Mouse (Mus musculus) kidney, embryonic 16.5 days (tissue): Measurements from ENCODE around the gene Ccdc189. TPM values are rescaled to one million over a fixed set of nuclear protein-coding genes. Genes with fewer than 3 reads are reported as not detected.
A peak's percentile ranks its signal among the peaks of the same experiment; 100 is the strongest.
"Not testable (repeated sequence)": the region's sequence is repeated elsewhere in the genome, so short reads cannot be mapped to it uniquely, and the experiment has no call there.

Experiments
- ATAC-seq: fragments of 200-750 bp; cut with Nextera tagmentation; 2 replicates; pipeline ENCODE4 v1.8.0; 2017; ENCODE audit warnings: moderate TSS enrichment; ENCODE audit not compliant: low FRiP score, low TSS enrichment
- H3K27ac ChIP-seq: fragments of 300-500 bp; sonication (generic); 2 replicates; pipeline ENCODE4 v1.5.1; 2014; ENCODE audit warnings: low read length
- H3K27me3 ChIP-seq: fragments of 300-500 bp; sonication (generic); 2 replicates; pipeline ENCODE4 v1.6.1; 2014; ENCODE audit warnings: low read length, control low read depth, mixed read lengths; ENCODE audit not compliant: insufficient read depth
- H3K36me3 ChIP-seq: fragments of 300-500 bp; sonication (generic); 2 replicates; pipeline ENCODE4 v1.6.1; 2014; ENCODE audit warnings: low read length, control low read depth, mixed read lengths; ENCODE audit not compliant: insufficient read depth
- H3K4me1 ChIP-seq: fragments of 300-500 bp; sonication (generic); 2 replicates; pipeline ENCODE4 v1.6.1; 2014; ENCODE audit warnings: low read length, control low read depth, mixed read lengths; ENCODE audit not compliant: insufficient read depth
- H3K4me2 ChIP-seq: fragments of 300-500 bp; sonication (generic); replicated peaks from 2 replicates; pipeline ENCODE4 v1.6.1; 2014; ENCODE audit warnings: low read depth, low read length
- H3K4me3 ChIP-seq: fragments of 300-500 bp; sonication (generic); 2 replicates; pipeline ENCODE4 v1.5.1; 2014; ENCODE audit warnings: mild to moderate bottlenecking, low read length
- H3K9ac ChIP-seq: fragments of 300-500 bp; sonication (generic); replicated peaks from 2 replicates; pipeline ENCODE4 v1.6.1; 2014; ENCODE audit warnings: low read length
- H3K9me3 ChIP-seq: fragments of 300-500 bp; sonication (generic); 2 replicates; pipeline ENCODE4 v1.6.1; 2016; ENCODE audit warnings: low read length, control low read depth
- WGBS: fragments of 180-500 bp; shearing (Covaris S2); extraction: QIAGEN DNeasy Blood & Tissue Kit; methylation state at CpG from one replicate; pipeline ENCODE4 v1.1.7; 2014; 5-methylcytosine and 5-hydroxymethylcytosine counted together
- polyA plus RNA-seq: library from polyadenylated mRNA; unstranded; fragments of >200 nt; fragmentation: Nextera tagmentation; extraction: Ambion mirVana; gene quantifications from 2 replicates; pipeline ENCODE4 v1.2.1, GENCODE M21; 2015

Ccdc189 gene
- 16.7 and 17.6 TPM in 2 replicates for polyA plus RNA-seq

- peak within 1 kb of the TSS; percentile 83 for H3K27ac ChIP-seq
- peak within 1 kb of the TSS; percentile 80 for H3K9ac ChIP-seq
- H3K27me3 ChIP-seq, result no peaks in the 10 kb centered on the region
- H3K36me3 ChIP-seq, result peaks cover 42% of the 10 kb centered on the region
- H3K4me1 ChIP-seq, result peaks cover 17% of the 10 kb centered on the region
- 0% methylated on average over 50 of the region's 50 CpGs for WGBS
- peak within 1 kb of the TSS; percentile 77 for H3K4me2 ChIP-seq
- H3K9me3 ChIP-seq, result no peaks in the 10 kb centered on the region
- ATAC-seq, result peak; percentile 97
- H3K4me3 ChIP-seq, result peak within 1 kb of the TSS; percentile 82
Observed at GRCm38 (mm10) chr7:127588011-127588871, at the start of gene Ccdc189, which contains the start of gene Rnf40. Gene Ccdc189, minus strand, starts transcription at chr7:127588595. Gene Rnf40, plus strand, starts transcription at chr7:127588767.

- no peaks in the 10 kb centered on the region for H3K9me3 ChIP-seq
- H3K4me1 ChIP-seq, result peaks cover 4% of the 10 kb centered on the region
- H3K27ac ChIP-seq, result no peak overlapping the region
- WGBS, result under 1% methylated on average over 27 of the region's 27 CpGs
- no peaks in the 10 kb centered on the region for H3K27me3 ChIP-seq
- peak overlapping the region; percentile 61 for H3K9ac ChIP-seq
- peak; percentile 89 for ATAC-seq
- no peaks in the 10 kb centered on the region for H3K36me3 ChIP-seq
- H3K4me3 ChIP-seq, result peak overlapping the region; percentile 51
- peak overlapping the region; percentile 59 for H3K4me2 ChIP-seq
Observed at GRCm38 (mm10) chr7:127636963-127637362, 48.6 kb upstream of the Ccdc189 start.

GRCm38 (mm10) chr7:127631416-127631815 lies 43.0 kb upstream of the Ccdc189 start:
- Histone ChIP-seq H3K27me3 (no peaks in the 10 kb centered on the region), H3K27ac (no peak overlapping the region), H3K9ac (no peak overlapping the region), H3K4me3 (no peak overlapping the region), H3K4me2 (no peak overlapping the region), H3K4me1 (no peaks in the 10 kb centered on the region), H3K36me3 (no peaks in the 10 kb centered on the region), H3K9me3 (no peaks in the 10 kb centered on the region)
- no peak for ATAC-seq
- WGBS, result 88% methylated on average over 4 of the region's 4 CpGs

- Histone ChIP-seq H3K9me3 (no peaks in the 10 kb centered on the region), H3K9ac (no peak overlapping the region), H3K4me3 (no peak overlapping the region), H3K27me3 (no peaks in the 10 kb centered on the region), H3K36me3 (no peaks in the 10 kb centered on the region), H3K4me1 (no peaks in the 10 kb centered on the region), H3K27ac (no peak overlapping the region), H3K4me2 (no peak overlapping the region)
- no peak for ATAC-seq
- 67% methylated on average over 5 of the region's 5 CpGs for WGBS
Observed at GRCm38 (mm10) chr7:127628646-127629045, 40.3 kb upstream of the Ccdc189 start.

GRCm38 (mm10) chr7:127626471-127626870 lies 38.1 kb upstream of the Ccdc189 start:
- no peak overlapping the region for H3K27ac ChIP-seq
- H3K9ac ChIP-seq, result no peak overlapping the region
- WGBS, result 94% methylated on average over 4 of the region's 4 CpGs
- no peak for ATAC-seq
- no peaks in the 10 kb centered on the region for H3K36me3 ChIP-seq
- H3K4me3 ChIP-seq, result no peak overlapping the region
- H3K4me1 ChIP-seq, result no peaks in the 10 kb centered on the region
- H3K4me2 ChIP-seq, result no peak overlapping the region
- H3K9me3 ChIP-seq, result no peaks in the 10 kb centered on the region
- no peaks in the 10 kb centered on the region for H3K27me3 ChIP-seq

- 96% methylated on average over 7 of the region's 7 CpGs for WGBS
- no peak for ATAC-seq
Observed at GRCm38 (mm10) chr7:127626039-127626438, 37.6 kb upstream of the Ccdc189 start.

DNA sequence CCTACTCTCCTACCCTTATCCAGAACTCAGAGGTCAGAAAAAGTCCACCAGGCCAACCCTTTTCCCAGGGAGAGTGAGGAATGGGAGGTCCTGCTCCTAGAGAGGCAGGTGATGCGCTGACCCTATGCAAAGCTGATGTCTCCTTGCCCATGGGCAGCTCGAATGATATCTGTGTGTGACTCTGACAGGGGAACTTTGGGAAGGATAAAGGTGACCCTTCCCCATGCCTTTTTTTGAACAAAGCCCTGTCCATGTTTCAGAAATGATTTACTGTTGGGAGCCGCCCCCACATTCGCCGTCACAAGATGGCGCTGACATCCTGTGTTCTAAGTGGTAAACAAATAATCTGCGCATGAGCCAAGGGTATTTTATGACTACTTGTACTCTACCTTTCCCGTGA lies 30.0 kb upstream of the Ccdc189 start:
- not testable (repeated sequence) for H3K4me3 ChIP-seq, H3K36me3 ChIP-seq, H3K27me3 ChIP-seq, H3K27ac ChIP-seq, H3K4me2 ChIP-seq, H3K9me3 ChIP-seq, ATAC-seq, H3K9ac ChIP-seq
- WGBS, result 92% methylated on average over 6 of the region's 8 CpGs
- H3K4me1 ChIP-seq, result peaks cover 16% of the 10 kb centered on the region

More at GRCm38 (mm10) chr7:127626039-127626438, 37.6 kb upstream of the Ccdc189 start:
- Histone ChIP-seq H3K27me3 (no peaks in the 10 kb centered on the region), H3K9me3 (no peaks in the 10 kb centered on the region), H3K4me2 (no peak overlapping the region), H3K36me3 (no peaks in the 10 kb centered on the region), H3K9ac (no peak overlapping the region), H3K4me1 (no peaks in the 10 kb centered on the region), H3K27ac (no peak overlapping the region), H3K4me3 (no peak overlapping the region)

DNA sequence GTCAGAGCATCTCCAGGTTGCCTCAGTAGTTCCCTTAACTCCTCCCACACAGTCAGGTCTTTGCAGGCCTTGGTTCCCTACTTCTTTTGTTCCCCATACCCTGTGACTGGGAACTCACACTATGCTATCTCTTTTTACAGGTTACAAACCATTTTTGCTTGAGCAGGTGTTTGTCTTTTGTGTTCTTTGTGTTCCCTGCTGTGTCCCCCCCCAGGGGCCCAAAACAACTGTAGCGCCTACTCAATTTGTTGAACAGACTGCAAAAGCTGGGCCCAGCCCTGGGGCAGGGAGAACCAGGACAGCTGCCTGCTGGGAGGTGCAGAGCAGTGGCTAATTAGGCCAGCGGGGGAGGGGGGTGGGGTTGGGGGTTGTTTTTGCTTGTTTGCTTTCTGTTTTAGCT lies 29.6 kb upstream of the Ccdc189 start:
- Histone ChIP-seq H3K36me3 (no peaks in the 10 kb centered on the region), H3K4me3 (no peak overlapping the region), H3K4me1 (peaks cover 17% of the 10 kb centered on the region), H3K4me2 (no peak overlapping the region), H3K9me3 (no peaks in the 10 kb centered on the region), H3K27ac (no peak overlapping the region), H3K9ac (no peak overlapping the region), H3K27me3 (no peaks in the 10 kb centered on the region)
- ATAC-seq, result no peak
- WGBS, result 75% methylated on average over 2 of the region's 2 CpGs

- Histone ChIP-seq H3K4me2 (no peak overlapping the region), H3K4me1 (peaks cover 17% of the 10 kb centered on the region), H3K9ac (no peak overlapping the region), H3K9me3 (peaks cover 4% of the 10 kb centered on the region; the same call in 1 of the 2 replicates), H3K4me3 (no peak overlapping the region), H3K27me3 (no peaks in the 10 kb centered on the region), H3K36me3 (peaks cover 11% of the 10 kb centered on the region), H3K27ac (no peak overlapping the region)
- WGBS, result 69% methylated on average over 1 of the region's 1 CpGs
- ATAC-seq, result no peak
Observed at GRCm38 (mm10) chr7:127616881-127617280, 28.5 kb upstream of the Ccdc189 start.

GRCm38 (mm10) chr7:127616336-127616735 lies 27.9 kb upstream of the Ccdc189 start:
- H3K4me3 ChIP-seq, result no peak overlapping the region
- H3K9ac ChIP-seq, result no peak overlapping the region
- WGBS, result 58% methylated on average over 1 of the region's 1 CpGs
- no peak overlapping the region for H3K27ac ChIP-seq
- peaks cover 16% of the 10 kb centered on the region for H3K36me3 ChIP-seq
- H3K4me1 ChIP-seq, result peaks cover 17% of the 10 kb centered on the region
- no peaks in the 10 kb centered on the region for H3K27me3 ChIP-seq
- peaks cover 7% of the 10 kb centered on the region; the same call in 1 of the 2 replicates for H3K9me3 ChIP-seq
- no peak overlapping the region for H3K4me2 ChIP-seq
- no peak for ATAC-seq
